Mouse (Mus musculus): ENCODE data around the gene Myh13. TPM values are rescaled to one million over a fixed set of nuclear protein-coding genes. Genes with fewer than 3 reads are reported as not detected.

Gene Myh13
- polyA plus RNA-seq, 1 experiment from 2014 or later = not detected

GRCm38 (mm10) chr11:67414346-67414940, 93.0 kb downstream of the Myh13 start:
- no peak for ATAC-seq (ENCODE audit: low FRiP score, low read depth)
- no peak overlapping the region for H3K9ac ChIP-seq
- H3K9me3 ChIP-seq = no peaks in the 10 kb centered on the region
- no peak overlapping the region for H3K4me3 ChIP-seq
- H3K4me1 ChIP-seq = no peaks in the 10 kb centered on the region
- no peak overlapping the region for H3K27ac ChIP-seq
- no peaks in the 10 kb centered on the region for H3K36me3 ChIP-seq
- H3K4me2 ChIP-seq (replicated peaks) = no peak overlapping the region
- no peaks in the 10 kb centered on the region for H3K27me3 ChIP-seq (replicated peaks)
- 88% methylated on average over 6 of the region's 6 CpGs for WGBS

Other genes with a start within 250 kb of the Myh13 start
- 17.1 and 19.3 TPM in 2 replicates for gene Myh3, start 243.4 kb upstream of the Myh13 start, polyA plus RNA-seq (2016; fragmentation: Nextera tagmentation; extraction: Ambion mirVana)
- gene Myh2, start 150.6 kb upstream of the Myh13 start, polyA plus RNA-seq (2016; fragmentation: Nextera tagmentation; extraction: Ambion mirVana) = 0.03 TPM in 1 of 2 replicates, not detected in the other
- gene Myh1, start 121.6 kb upstream of the Myh13 start, polyA plus RNA-seq (2016; fragmentation: Nextera tagmentation; extraction: Ambion mirVana) = 0.04 TPM in 1 of 2 replicates, not detected in the other
- gene Myh4, start 83.6 kb upstream of the Myh13 start, polyA plus RNA-seq (2016; fragmentation: Nextera tagmentation; extraction: Ambion mirVana) = 0.05 and 0.06 TPM in 2 replicates
- 1.6 and 2.1 TPM in 2 replicates for gene Myh8, start 44.5 kb upstream of the Myh13 start, polyA plus RNA-seq (2016; fragmentation: Nextera tagmentation; extraction: Ambion mirVana)
- 4.5 and 4.8 TPM in 2 replicates for gene Gas7, start 133.8 kb downstream of the Myh13 start, polyA plus RNA-seq (2016; fragmentation: Nextera tagmentation; extraction: Ambion mirVana)

All from neural tube, embryonic 12.5 days (tissue).